Mouse (Mus musculus): Measurements from ENCODE around the gene Sept5. TPM values are rescaled to one million over a fixed set of nuclear protein-coding genes. Genes with fewer than 3 reads are reported as not detected.

Gene Sept5
- polyA plus RNA-seq, 1 experiment from 2014 or later = 2.8 TPM

- no peak overlapping the region for H3K27ac ChIP-seq
- ATAC-seq = no peak
- H3K9me3 ChIP-seq (replicated peaks) = no peaks in the 10 kb centered on the region
- H3K4me2 ChIP-seq = no peak overlapping the region
- no peak overlapping the region for H3K9ac ChIP-seq
- no peaks in the 10 kb centered on the region for H3K4me1 ChIP-seq
- H3K4me3 ChIP-seq = no peak overlapping the region
- H3K27me3 ChIP-seq (replicated peaks) = peaks cover 6% of the 10 kb centered on the region; the same call in 1 of the 2 replicates
- H3K36me3 ChIP-seq = no peaks in the 10 kb centered on the region
- 47% methylated on average over 4 of the region's 4 CpGs for WGBS (ENCODE audit: insufficient replicate concordance)
These were observed 14.7 kb upstream of the Sept5 start for GRCm38 (mm10) chr16:18644485-18644884.

- Histone ChIP-seq H3K36me3 (no peaks in the 10 kb centered on the region), H3K4me1 (no peaks in the 10 kb centered on the region), H3K9me3 (replicated peaks) (no peaks in the 10 kb centered on the region), H3K4me3 (no peak overlapping the region), H3K27me3 (replicated peaks) (peaks cover 9% of the 10 kb centered on the region; the same call in 1 of the 2 replicates), H3K4me2 (no peak overlapping the region), H3K27ac (no peak overlapping the region), H3K9ac (no peak overlapping the region)
- ATAC-seq = no peak
- 58% methylated on average over 11 of the region's 11 CpGs for WGBS (ENCODE audit: insufficient replicate concordance)
These were observed 13.7 kb upstream of the Sept5 start for GRCm38 (mm10) chr16:18643406-18643998.

- Histone ChIP-seq H3K27me3 (replicated peaks) (peaks cover 13% of the 10 kb centered on the region; the same call in 1 of the 2 replicates), H3K27ac (no peak overlapping the region), H3K9me3 (replicated peaks) (no peaks in the 10 kb centered on the region), H3K36me3 (no peaks in the 10 kb centered on the region), H3K4me2 (no peak overlapping the region), H3K9ac (no peak overlapping the region), H3K4me3 (no peak overlapping the region), H3K4me1 (no peaks in the 10 kb centered on the region)
- WGBS (ENCODE audit: insufficient replicate concordance) = 62% methylated on average over 4 of the region's 4 CpGs
- no peak for ATAC-seq
These were observed 13.1 kb upstream of the Sept5 start for GRCm38 (mm10) chr16:18642897-18643296.

- WGBS (ENCODE audit: insufficient replicate concordance) = 37% methylated on average over 7 of the region's 7 CpGs
- H3K4me2 ChIP-seq = no peak overlapping the region
- H3K9me3 ChIP-seq (replicated peaks) = no peaks in the 10 kb centered on the region
These were observed 12.5 kb upstream of the Sept5 start for GRCm38 (mm10) chr16:18642291-18642690.

GRCm38 (mm10) chr16:18639382-18639929 lies 9.7 kb upstream of the Sept5 start:
- Histone ChIP-seq H3K27ac (no peak overlapping the region), H3K27me3 (replicated peaks) (peaks cover 36% of the 10 kb centered on the region; the same call in 1 of the 2 replicates), H3K4me3 (no peak overlapping the region), H3K4me1 (no peaks in the 10 kb centered on the region), H3K9me3 (replicated peaks) (no peaks in the 10 kb centered on the region), H3K36me3 (no peaks in the 10 kb centered on the region), H3K9ac (no peak overlapping the region), H3K4me2 (no peak overlapping the region)
- 48% methylated on average over 1 of the region's 1 CpGs for WGBS (ENCODE audit: insufficient replicate concordance)
- no peak for ATAC-seq

More at GRCm38 (mm10) chr16:18642291-18642690, 12.5 kb upstream of the Sept5 start:
- Histone ChIP-seq H3K36me3 (no peaks in the 10 kb centered on the region), H3K9ac (no peak overlapping the region), H3K27ac (no peak overlapping the region), H3K4me1 (no peaks in the 10 kb centered on the region), H3K4me3 (no peak overlapping the region), H3K27me3 (replicated peaks) (peaks cover 17% of the 10 kb centered on the region; the same call in 1 of the 2 replicates)
- no peak for ATAC-seq

GRCm38 (mm10) chr16:18638396-18638795 lies 8.6 kb upstream of the Sept5 start:
- Histone ChIP-seq H3K4me3 (no peak overlapping the region), H3K4me2 (no peak overlapping the region), H3K9ac (no peak overlapping the region), H3K36me3 (no peaks in the 10 kb centered on the region), H3K27ac (no peak overlapping the region), H3K4me1 (no peaks in the 10 kb centered on the region), H3K9me3 (replicated peaks) (no peaks in the 10 kb centered on the region), H3K27me3 (replicated peaks) (peaks cover 38% of the 10 kb centered on the region)
- 54% methylated on average over 2 of the region's 2 CpGs for WGBS (ENCODE audit: insufficient replicate concordance)
- no peak for ATAC-seq

GRCm38 (mm10) chr16:18636804-18637203 lies 7.0 kb upstream of the Sept5 start:
- no peak overlapping the region for H3K4me3 ChIP-seq
- no peaks in the 10 kb centered on the region for H3K9me3 ChIP-seq (replicated peaks)
- H3K4me1 ChIP-seq = no peaks in the 10 kb centered on the region
- no peak for ATAC-seq
- WGBS (ENCODE audit: insufficient replicate concordance) = 25% methylated on average over 3 of the region's 3 CpGs
- no peaks in the 10 kb centered on the region for H3K36me3 ChIP-seq
- H3K4me2 ChIP-seq = no peak overlapping the region
- no peak overlapping the region for H3K27ac ChIP-seq
- H3K27me3 ChIP-seq (replicated peaks) = peaks cover 53% of the 10 kb centered on the region
- no peak overlapping the region for H3K9ac ChIP-seq

GRCm38 (mm10) chr16:18636401-18636800 lies 6.6 kb upstream of the Sept5 start:
- no peak for ATAC-seq
- H3K4me1 ChIP-seq = no peaks in the 10 kb centered on the region
- H3K36me3 ChIP-seq = no peaks in the 10 kb centered on the region
- H3K9ac ChIP-seq = no peak overlapping the region
- no peak overlapping the region for H3K27ac ChIP-seq
- peaks cover 57% of the 10 kb centered on the region for H3K27me3 ChIP-seq (replicated peaks)
- WGBS (ENCODE audit: insufficient replicate concordance) = 61% methylated on average over 5 of the region's 5 CpGs
- no peaks in the 10 kb centered on the region for H3K9me3 ChIP-seq (replicated peaks)
- no peak overlapping the region for H3K4me3 ChIP-seq
- no peak overlapping the region for H3K4me2 ChIP-seq

- no peaks in the 10 kb centered on the region for H3K9me3 ChIP-seq (replicated peaks)
- 29% methylated on average over 1 of the region's 1 CpGs for WGBS (ENCODE audit: insufficient replicate concordance)
- H3K27me3 ChIP-seq (replicated peaks) = peaks cover 76% of the 10 kb centered on the region
- peaks cover 20% of the 10 kb centered on the region for H3K4me1 ChIP-seq
- H3K27ac ChIP-seq = no peak overlapping the region
- H3K4me2 ChIP-seq = no peak overlapping the region
- H3K9ac ChIP-seq = no peak overlapping the region
- no peak for ATAC-seq
- H3K36me3 ChIP-seq = no peaks in the 10 kb centered on the region
- H3K4me3 ChIP-seq = no peak overlapping the region
These were observed 3.6 kb upstream of the Sept5 start for GRCm38 (mm10) chr16:18633333-18633732.

GRCm38 (mm10) chr16:18632816-18633215 lies 3.1 kb upstream of the Sept5 start:
- ATAC-seq = no peak
- Histone ChIP-seq H3K36me3 (no peaks in the 10 kb centered on the region), H3K4me2 (no peak overlapping the region), H3K4me1 (peaks cover 20% of the 10 kb centered on the region), H3K4me3 (no peak overlapping the region), H3K27ac (no peak overlapping the region), H3K9me3 (replicated peaks) (no peaks in the 10 kb centered on the region), H3K27me3 (replicated peaks) (peaks cover 79% of the 10 kb centered on the region), H3K9ac (no peak overlapping the region)
- 42% methylated on average over 2 of the region's 2 CpGs for WGBS (ENCODE audit: insufficient replicate concordance)

GRCm38 (mm10) chr16:18632059-18632458 lies 2.3 kb upstream of the Sept5 start:
- no peaks in the 10 kb centered on the region for H3K9me3 ChIP-seq (replicated peaks)
- H3K4me3 ChIP-seq = no peak overlapping the region
- H3K9ac ChIP-seq = no peak overlapping the region
- 44% methylated on average over 3 of the region's 3 CpGs for WGBS (ENCODE audit: insufficient replicate concordance)
- no peak for ATAC-seq
- H3K4me2 ChIP-seq = no peak overlapping the region
- peaks cover 20% of the 10 kb centered on the region for H3K4me1 ChIP-seq
- H3K27ac ChIP-seq = no peak overlapping the region
- no peaks in the 10 kb centered on the region for H3K36me3 ChIP-seq
- H3K27me3 ChIP-seq (replicated peaks) = peaks cover 80% of the 10 kb centered on the region

- no peaks in the 10 kb centered on the region for H3K36me3 ChIP-seq
- no peak for ATAC-seq
- no peak overlapping the region for H3K4me3 ChIP-seq
- H3K4me1 ChIP-seq = peaks cover 27% of the 10 kb centered on the region
- H3K4me2 ChIP-seq = no peak overlapping the region
- H3K9me3 ChIP-seq (replicated peaks) = no peaks in the 10 kb centered on the region
- H3K9ac ChIP-seq = no peak overlapping the region
- peaks cover 83% of the 10 kb centered on the region for H3K27me3 ChIP-seq (replicated peaks)
- 45% methylated on average over 7 of the region's 7 CpGs for WGBS (ENCODE audit: insufficient replicate concordance)
- no peak overlapping the region for H3K27ac ChIP-seq
These were observed 1.4 kb upstream of the Sept5 start for GRCm38 (mm10) chr16:18631141-18631540.

Measured in liver, embryonic 12.5 days (tissue).